Mouse (Mus musculus): ENCODE measurements at regions not wholly inside any gene's neighbourhood (a gene's known extent, or its start where the extent isn't known, plus 50 kb on each side); places are given as distances from the start of the nearest gene placed in this dataset.

DNA sequence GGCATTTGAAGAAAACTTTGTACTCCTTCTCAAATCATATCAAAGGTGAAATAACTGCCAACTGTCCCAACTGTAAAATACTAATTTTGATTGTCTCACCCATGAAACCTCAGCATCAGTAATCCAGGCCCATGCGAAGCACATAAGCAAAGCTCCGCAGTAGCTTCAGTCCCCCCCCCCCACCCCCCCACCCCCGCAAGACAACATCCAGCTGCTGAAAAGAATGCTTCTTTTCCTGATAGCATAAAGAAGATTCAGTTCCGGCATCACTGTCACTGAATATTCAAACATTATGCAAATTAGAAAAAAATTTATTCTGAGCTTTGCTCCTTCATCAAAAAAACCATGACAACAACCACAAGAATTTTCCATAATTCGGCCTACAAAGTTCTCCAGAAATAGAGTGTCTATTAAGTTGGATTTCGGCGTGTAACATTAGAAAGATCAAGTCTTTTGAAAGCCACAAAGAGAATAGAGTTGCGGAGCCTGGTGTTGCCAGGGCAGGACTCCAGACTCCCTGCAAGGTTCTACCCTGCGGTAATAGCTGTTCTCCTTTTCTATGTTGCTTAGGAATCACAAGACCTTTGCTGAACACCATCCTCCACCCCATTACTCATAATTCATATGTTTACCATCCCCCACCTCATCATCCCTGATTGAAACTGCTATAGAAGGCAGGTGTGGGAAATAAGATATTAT, 77.9 kb upstream of the Asb5 start:
- DNase-seq: no peak

DNA sequence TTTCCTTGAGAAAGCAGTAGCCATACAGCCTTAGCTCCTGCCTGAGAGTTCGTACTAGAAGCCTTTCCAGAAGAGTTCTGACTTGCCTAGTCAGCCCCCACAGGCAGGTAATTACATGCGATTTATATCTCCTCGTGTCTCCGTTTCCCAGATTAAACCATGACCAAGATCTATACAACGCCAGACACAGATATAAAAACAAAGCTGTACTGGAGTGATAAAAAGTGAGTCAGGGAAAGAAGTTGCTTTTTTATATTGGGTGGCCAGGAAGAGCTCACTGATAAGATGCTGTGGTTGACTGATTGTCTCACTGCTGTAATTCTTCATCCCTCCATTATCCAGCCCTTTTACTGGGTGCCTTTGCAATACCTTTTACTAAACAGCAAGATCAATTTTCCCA, 64.4 kb upstream of the Asb5 start:
- no peak for DNase-seq

DNA sequence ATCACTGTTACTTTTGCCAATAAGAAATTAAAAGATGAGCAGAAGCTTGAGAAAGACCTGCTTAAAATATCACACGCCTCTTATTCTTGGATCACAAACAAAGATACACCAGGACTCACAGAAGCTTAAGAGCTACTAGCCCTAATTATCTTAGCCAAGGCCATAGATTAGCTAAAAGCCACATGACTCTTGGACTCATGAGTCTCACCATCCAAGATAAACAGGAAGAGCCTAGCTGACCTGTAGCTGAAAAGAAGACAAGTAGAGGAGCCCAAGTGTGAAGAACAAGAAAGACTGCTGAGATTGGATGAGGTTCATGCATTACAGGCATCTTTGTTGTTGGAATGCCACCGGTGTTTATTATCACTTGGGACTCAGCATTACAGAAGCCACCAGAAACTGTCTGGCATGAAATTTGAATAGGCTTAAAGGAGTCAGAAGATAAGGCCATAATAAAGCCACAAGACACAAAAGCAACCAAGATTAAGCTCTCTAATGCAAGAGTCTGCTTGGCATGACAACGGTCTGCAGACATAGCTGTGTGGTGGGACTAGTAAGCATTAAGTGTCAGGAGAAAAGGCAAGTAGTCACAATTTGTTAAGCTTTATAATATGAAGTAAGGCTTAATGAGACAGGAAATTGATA, 63.8 kb upstream of the Asb5 start:
- no peak for DNase-seq

All from adrenal gland, postnatal 25 days (tissue).